Mouse (Mus musculus): Measurements from ENCODE around the gene Osbpl3. TPM values are rescaled to one million over a fixed set of nuclear protein-coding genes. Genes with fewer than 3 reads are reported as not detected.
A peak's percentile ranks its signal among the peaks of the same experiment; 100 is the strongest.
"Not testable (repeated sequence)": the region's sequence is repeated elsewhere in the genome, so short reads cannot be mapped to it uniquely, and the experiment has no call there.

Osbpl3 gene
- total RNA-seq, 2 experiments from 2014 or later, result 5.0 to 5.8 TPM

- intact Hi-C loops (cut with DNase I; ENCODE audit: low total_unique reads), result no loop called here
- no peak for DNase-seq
Observed at GRCm38 (mm10) chr6:50456706-50457105, 705 bp upstream of the Osbpl3 start.

GRCm38 (mm10) chr6:50455102-50455828 lies 736 bp downstream of the Osbpl3 start:
- peak; percentile 36 for DNase-seq
- intact Hi-C loops (cut with DNase I; ENCODE audit: low total_unique reads), result no loop called here

GRCm38 (mm10) chr6:50453651-50454050 lies 2.4 kb downstream of the Osbpl3 start:
- intact Hi-C loops (cut with DNase I; ENCODE audit: low total_unique reads), result no loop called here
- DNase-seq, result no peak

GRCm38 (mm10) chr6:50452220-50452619 lies 3.8 kb downstream of the Osbpl3 start:
- DNase-seq, result no peak
- intact Hi-C loops (cut with DNase I; ENCODE audit: low total_unique reads), result no loop called here

- intact Hi-C loops (cut with DNase I; ENCODE audit: low total_unique reads), result no loop called here
- DNase-seq, result no peak
Observed at GRCm38 (mm10) chr6:50445616-50446015, 10.4 kb downstream of the Osbpl3 start.

GRCm38 (mm10) chr6:50440966-50441862 lies 14.8 kb downstream of the Osbpl3 start:
- intact Hi-C loops (cut with DNase I; ENCODE audit: low total_unique reads), result no loop called here
- no peak for DNase-seq

GRCm38 (mm10) chr6:50440197-50440596 lies 15.8 kb downstream of the Osbpl3 start:
- intact Hi-C loops (cut with DNase I; ENCODE audit: low total_unique reads), result no loop called here

GRCm38 (mm10) chr6:50438900-50439299 lies 17.1 kb downstream of the Osbpl3 start:
- intact Hi-C loops (cut with DNase I; ENCODE audit: low total_unique reads); DNase-seq: not testable (repeated sequence)

More at GRCm38 (mm10) chr6:50440197-50440596, 15.8 kb downstream of the Osbpl3 start:
- DNase-seq, result no peak

GRCm38 (mm10) chr6:50437815-50438214 lies 18.2 kb downstream of the Osbpl3 start:
- no peak for DNase-seq
- intact Hi-C loops (cut with DNase I; ENCODE audit: low total_unique reads), result no loop called here

- intact Hi-C loops (cut with DNase I; ENCODE audit: low total_unique reads), result no loop called here
- no peak for DNase-seq
Observed at GRCm38 (mm10) chr6:50436661-50437060, 19.3 kb downstream of the Osbpl3 start.

- no peak for DNase-seq
- intact Hi-C loops (cut with DNase I; ENCODE audit: low total_unique reads), result no loop called here
Observed at GRCm38 (mm10) chr6:50432491-50432890, 23.5 kb downstream of the Osbpl3 start.

- no peak for DNase-seq
- intact Hi-C loops (cut with DNase I; ENCODE audit: low total_unique reads), result no loop called here
Observed at GRCm38 (mm10) chr6:50429299-50429698, 26.7 kb downstream of the Osbpl3 start.

- no peak for DNase-seq
- intact Hi-C loops (cut with DNase I; ENCODE audit: low total_unique reads), result no loop called here
Observed at GRCm38 (mm10) chr6:50427051-50427732, 28.8 kb downstream of the Osbpl3 start.

GRCm38 (mm10) chr6:50426571-50426970 lies 29.4 kb downstream of the Osbpl3 start:
- intact Hi-C loops (cut with DNase I; ENCODE audit: low total_unique reads), result no loop called here
- no peak for DNase-seq

GRCm38 (mm10) chr6:50424271-50424670 lies 31.7 kb downstream of the Osbpl3 start:
- intact Hi-C loops (cut with DNase I; ENCODE audit: low total_unique reads), result no loop called here

GRCm38 (mm10) chr6:50420413-50420812 lies 35.6 kb downstream of the Osbpl3 start:
- intact Hi-C loops (cut with DNase I; ENCODE audit: low total_unique reads), result no loop called here
- no peak for DNase-seq

More at GRCm38 (mm10) chr6:50424271-50424670, 31.7 kb downstream of the Osbpl3 start:
- DNase-seq, result no peak

GRCm38 (mm10) chr6:50419518-50420290 lies 36.3 kb downstream of the Osbpl3 start:
- intact Hi-C loops (cut with DNase I; ENCODE audit: low total_unique reads), result no loop called here
- DNase-seq, result no peak

- no peak for DNase-seq
- intact Hi-C loops (cut with DNase I; ENCODE audit: low total_unique reads), result no loop called here
Observed at GRCm38 (mm10) chr6:50418951-50419350, 37.0 kb downstream of the Osbpl3 start.

GRCm38 (mm10) chr6:50416854-50417253 lies 39.1 kb downstream of the Osbpl3 start:
- DNase-seq, result no peak
- intact Hi-C loops (cut with DNase I; ENCODE audit: low total_unique reads), result no loop called here

All from gastrocnemius, postnatal 14 days (tissue).